Mouse (Mus musculus) layer of hippocampus, adult 18-20 months (tissue): ENCODE data around the gene Pianp. TPM values are rescaled to one million over a fixed set of nuclear protein-coding genes. Genes with fewer than 3 reads are reported as not detected.

ENCODE experiments used
- DNase-seq, 2 experiments: peaks; one replicate each; pipeline ENCODE4 v3.0.0; 2022; ENCODE audit warnings: low spot score in 2 of 2
- long read RNA-seq: library from polyadenylated mRNA; stranded (forward); transcript quantifications from one replicate; pipeline ENCODE4 v2.0.0, GENCODE M21; 2021
- total RNA-seq, 2 experiments: library from RNA; stranded (reverse); gene quantifications; 2 replicates each; pipeline ENCODE4 v1.2.3; 2021

The Pianp gene
- total RNA-seq: 100 to 1,000 TPM; 168 to 191 TPM
- long read RNA-seq, transcript Pianp-201 (6 exons, 2,250 nt): major isoform, 138 of 179 reads
- long read RNA-seq, partial matches to known transcripts: 9 of 179 reads
- long read RNA-seq, other reads (novel, unspliced or antisense): 28 of 179 reads

DNA sequence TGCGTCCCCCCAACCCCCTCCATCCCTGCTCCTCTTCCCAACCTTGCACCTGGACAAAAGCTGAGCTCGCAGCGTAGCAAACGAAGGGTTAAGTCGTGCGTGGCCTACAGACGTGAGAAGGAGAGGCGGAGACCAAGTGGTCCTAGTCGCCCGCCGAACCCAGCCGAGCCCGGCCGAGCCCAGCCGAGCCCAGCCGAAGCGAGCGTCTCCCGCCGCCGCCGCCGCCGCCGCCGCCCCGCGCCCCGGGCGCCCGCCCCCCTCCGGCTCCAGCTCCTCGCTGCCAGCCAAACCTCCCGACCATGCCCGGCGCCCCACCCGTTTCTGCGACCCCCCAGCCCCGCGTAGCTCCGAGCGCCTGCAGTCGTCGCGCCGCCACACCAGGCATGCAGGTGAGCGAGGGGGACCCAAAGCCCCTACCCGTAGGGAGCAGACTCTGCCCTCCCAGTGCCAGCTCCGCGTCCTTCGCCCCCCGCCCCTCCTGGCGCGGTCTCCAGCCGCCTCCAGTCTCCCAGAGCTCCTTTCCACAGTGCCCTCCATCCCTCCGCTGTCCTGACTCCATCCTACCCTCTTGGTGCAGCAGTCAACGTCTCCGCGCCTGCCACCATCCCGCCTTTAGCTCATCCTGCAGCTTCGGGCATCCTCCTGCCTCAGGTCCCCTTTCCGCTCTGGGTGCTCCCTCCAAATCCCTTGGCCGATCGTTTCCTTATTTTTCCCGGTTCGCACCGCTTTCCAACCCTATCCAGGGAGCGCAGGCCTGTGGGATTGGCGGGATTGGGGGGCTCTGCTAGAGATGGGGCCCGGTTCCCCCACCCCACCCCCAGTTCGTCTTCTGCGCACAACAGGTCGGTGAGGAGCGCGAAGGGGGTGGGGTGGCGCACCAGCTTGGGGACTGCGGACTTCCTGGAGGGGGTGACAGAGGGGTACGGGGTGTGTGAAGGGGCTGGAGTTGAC is at the start of gene Pianp:
Gene Pianp, plus strand, starts transcription at position 144 of the 951 bp plus-strand sequence.
- DNase-seq: peak in 1 of 2 experiments; percentile 82

DNA sequence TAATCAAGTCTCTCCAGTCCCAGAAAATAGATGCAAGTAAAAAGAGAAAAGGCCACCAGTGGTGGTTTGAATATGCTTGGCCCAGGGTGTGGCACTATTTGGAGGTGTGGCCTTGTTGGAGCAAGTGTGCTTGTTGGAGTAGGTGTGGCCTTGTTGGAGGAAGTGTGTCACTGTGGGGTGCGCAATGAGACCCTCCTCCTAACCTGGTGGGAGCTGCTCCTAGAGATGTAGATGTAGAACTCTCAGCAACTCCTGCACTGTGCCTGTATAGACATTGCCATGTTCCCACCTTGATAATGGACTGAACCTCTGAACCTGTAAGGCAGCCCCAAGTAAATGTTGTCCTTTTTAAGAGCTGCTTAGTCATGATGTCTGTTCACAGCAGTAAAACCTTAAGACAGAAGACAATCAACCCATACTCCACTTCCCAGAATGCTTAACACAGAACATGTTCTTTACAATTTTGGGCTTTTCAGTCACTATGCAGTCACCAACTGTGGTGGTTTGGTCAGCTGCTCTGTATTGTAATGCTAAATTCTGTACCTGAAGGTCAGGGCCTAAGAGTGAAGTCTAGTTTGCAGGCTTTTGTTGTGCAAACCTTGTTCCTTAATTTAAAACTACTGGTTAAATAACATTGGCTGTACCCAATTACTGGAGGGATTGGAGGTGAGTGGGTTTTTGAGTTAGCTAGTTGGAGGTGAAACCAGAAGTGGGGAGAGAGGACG is 42.3 kb upstream of the Pianp start:
- no peak for DNase-seq

GRCm38 (mm10) chr6:124955212-124955611 is 41.3 kb upstream of the Pianp start:
- no peak for DNase-seq

GRCm38 (mm10) chr6:124958127-124958526 is 38.4 kb upstream of the Pianp start:
- no peak for DNase-seq

- DNase-seq: no peak
Measured at GRCm38 (mm10) chr6:124959960-124960359, 36.5 kb upstream of the Pianp start.

DNA sequence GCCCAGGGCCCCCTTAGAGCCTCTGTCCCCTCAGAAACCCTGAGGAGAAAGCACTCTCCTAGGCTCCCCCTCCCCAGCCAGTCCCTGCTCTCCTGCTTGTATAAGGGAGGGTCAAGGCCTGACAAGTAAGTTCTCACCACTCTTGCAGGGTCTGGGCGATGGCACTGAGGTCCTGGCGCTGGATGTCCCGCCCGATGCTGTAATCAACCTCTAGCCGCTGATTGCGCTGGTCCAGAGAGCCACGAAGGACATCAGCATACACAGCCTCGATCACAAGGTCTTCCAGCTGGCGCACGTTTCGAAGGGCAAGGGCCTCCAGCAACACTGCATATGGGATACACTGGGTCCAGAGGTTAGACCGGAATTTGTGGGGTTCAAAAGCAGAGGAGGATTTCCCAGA is 35.5 kb upstream of the Pianp start:
- no peak for DNase-seq

- peak in 1 of 2 experiments; percentile 3 for DNase-seq
Measured at GRCm38 (mm10) chr6:124964638-124965037, 31.9 kb upstream of the Pianp start.

- peak; percentile 96 for DNase-seq
Measured at GRCm38 (mm10) chr6:124965088-124965719, 31.3 kb upstream of the Pianp start, which contains the start of gene Cops7a. Gene Cops7a (minus strand): TSS chr6:124965538.

DNA sequence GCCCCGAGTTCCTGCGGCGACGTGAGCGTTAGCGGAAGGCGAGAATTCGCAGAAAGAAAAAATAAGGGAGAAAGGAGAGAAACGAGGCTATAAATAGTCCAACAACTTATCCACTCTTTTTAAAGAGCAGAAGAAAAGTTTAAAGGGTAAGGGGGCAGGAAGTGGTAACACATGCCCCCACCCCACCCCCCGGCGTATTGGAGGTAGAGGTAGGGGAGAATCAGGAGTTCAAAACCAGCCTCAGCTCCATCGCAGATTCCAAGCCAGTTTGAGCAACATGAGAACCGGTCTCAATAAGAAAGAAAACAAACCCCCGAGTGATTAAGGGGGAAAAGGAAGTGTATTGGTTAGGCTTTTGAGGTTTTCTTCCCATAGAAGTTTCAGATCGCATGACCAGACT is 30.7 kb upstream of the Pianp start:
- no peak for DNase-seq

- no peak for DNase-seq
Measured at GRCm38 (mm10) chr6:124966466-124967118, 29.9 kb upstream of the Pianp start.

GRCm38 (mm10) chr6:124967766-124968165 is 28.7 kb upstream of the Pianp start:
- DNase-seq: peak in 1 of 2 experiments; percentile 47

DNA sequence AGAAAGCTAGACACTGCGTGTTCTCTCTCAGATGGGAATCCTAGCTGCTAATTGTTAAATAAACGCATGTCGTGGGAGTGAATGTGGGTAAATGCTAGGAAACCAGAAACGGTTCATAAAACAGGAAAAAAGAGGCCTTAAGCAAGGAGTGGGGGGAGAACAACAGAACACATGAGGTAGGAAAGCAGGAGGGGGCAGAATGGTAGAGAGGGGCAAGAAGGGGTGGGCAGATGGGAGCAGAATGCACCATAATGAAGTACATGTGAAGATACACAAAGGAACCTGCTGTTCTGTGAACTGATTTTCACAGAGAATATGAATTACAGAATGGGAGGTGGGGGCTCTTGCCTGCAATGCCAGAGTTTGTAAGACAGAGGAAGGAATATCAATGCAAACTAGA is 4.3 kb upstream of the Pianp start:
- peak in 1 of 2 experiments; percentile 69 for DNase-seq

- DNase-seq: peak in 1 of 2 experiments; percentile 33
Measured at GRCm38 (mm10) chr6:124993365-124993764, 3.1 kb upstream of the Pianp start.

DNA sequence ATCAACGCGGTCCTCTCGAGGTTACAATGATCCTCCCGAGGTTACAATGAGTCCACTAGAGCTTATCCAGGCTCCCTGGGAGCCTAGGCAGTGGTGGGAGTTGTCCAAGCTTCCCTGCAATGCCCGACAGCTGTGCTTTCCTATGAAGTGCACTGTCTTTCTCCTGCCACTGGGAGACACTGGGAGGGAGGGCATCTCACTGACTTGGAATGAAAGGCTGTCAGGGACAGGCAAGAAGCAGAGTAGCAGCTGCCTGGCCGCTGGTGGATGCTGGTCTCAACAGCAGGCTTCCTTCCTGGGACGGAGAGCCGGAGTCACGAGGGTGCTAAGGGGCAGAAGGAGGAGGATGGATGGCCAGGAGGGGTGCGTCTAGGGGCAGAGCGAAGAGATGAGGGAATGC is 2.6 kb upstream of the Pianp start:
- DNase-seq: peak in 1 of 2 experiments; percentile 23

- peak in 1 of 2 experiments; percentile 6 for DNase-seq
Measured at GRCm38 (mm10) chr6:124995246-124995645, 1.2 kb upstream of the Pianp start.

DNA sequence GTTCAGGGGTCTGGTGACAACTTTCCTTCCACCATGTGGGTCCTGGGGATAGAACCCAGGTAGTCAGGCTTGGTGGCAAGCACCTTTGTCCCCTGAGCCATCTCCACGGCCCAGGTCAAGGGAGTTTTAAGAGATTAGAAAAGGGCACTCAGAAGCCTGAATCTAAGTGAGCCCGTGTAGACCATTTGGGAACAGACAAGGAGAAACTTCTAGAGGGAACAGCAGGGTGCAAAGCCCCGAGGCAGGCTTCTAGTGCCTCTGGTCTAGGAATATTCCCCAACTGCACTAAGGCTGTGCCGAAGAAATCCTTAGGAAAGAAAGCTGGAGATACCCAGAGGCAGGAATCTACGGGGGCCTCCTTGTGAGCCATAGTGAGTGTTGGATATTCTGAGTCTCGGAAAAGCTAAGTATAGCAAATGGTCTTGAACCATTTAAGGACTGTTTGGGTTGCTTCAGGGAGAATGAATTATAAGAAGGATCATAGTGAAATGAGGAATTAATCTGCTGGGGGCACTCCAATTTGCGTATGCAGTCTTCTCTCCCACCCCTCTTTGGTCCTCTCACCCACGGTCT is 577 bp upstream of the Pianp start:
- no peak for DNase-seq

DNA sequence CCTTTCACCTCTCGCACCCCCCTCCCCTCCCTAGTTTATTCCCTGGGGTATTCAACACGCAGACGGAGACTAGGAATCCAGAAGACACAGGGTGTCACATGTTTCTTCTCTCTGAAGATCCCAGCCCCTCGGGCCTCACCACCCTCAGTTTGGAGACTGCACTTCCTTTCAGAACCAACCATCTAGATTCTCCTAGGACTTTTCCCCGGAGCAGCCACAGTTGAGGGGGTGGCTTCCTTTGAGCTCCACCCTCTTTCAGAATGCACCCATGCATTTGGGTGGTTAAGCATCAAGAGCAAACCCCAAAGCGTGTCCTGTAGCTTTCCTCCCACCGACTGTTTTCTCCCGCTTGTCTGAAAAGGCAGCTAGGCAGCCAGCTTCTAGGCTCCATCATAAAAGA is 1.6 kb downstream of the Pianp start:
- DNase-seq: peak in 1 of 2 experiments; percentile 72

DNA sequence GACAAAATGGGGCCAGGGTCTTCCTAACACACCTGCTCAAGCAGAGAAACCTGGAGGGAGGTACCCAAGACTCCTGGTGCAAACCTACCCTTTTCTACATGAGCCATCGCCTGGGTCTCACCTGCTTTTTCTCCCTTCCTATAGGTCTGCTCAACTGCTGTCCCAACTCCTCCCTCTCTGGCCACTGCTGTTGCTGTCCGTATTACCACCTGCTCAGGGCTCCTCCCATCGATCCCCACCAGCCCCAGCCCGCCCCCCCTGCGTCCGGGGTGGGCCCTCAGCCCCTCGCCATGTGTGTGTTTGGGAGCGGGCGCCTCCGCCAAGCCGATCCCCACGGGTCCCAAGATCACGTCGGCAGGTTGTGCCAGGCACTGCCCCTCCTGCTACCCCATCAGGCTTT is 2.6 kb downstream of the Pianp start:
- DNase-seq: no peak

DNA sequence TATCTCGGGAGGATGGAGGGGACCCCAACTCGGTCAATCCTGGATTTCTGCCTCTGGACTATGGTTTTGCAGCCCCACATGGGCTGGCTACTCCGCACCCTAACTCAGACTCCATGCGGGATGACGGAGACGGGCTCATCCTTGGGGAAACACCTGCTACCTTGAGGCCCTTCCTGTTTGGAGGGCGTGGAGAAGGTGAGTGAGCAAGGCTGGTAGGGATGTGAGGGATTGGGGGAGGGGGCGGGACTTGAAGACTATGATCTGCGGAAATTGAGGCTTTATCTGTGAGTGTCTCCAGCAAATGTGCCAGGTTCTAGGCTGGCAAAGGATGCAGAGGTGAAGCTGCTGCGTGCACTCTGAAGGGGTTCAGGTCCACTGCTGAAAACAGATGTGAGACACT is 3.1 kb downstream of the Pianp start:
- no peak for DNase-seq

DNA sequence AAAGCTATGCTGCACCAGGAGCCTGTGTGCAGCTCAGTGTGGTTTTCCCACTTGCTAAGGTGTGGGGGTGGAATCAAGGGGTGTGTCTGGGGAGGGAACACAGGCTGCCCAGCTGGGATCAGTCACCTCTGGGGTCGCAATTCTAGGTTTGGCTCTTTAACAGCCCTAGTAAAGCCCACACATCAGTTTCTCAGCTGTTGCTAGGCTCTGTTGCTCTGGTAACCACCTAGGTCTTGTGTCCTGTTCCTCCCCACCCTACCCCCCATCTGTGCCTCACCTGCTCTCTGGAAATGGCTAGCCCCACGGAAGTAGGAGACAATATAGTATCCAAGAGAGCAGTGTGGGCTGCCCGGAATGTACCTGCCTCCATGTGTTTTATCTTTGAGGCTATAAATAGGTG is 7.2 kb downstream of the Pianp start:
- no peak for DNase-seq
